Mouse (Mus musculus) neural tube, embryonic 12.5 days (tissue): Measurements from ENCODE around the gene Zfp146. TPM values are rescaled to one million over a fixed set of nuclear protein-coding genes. Genes with fewer than 3 reads are reported as not detected.

Experiments
- ATAC-seq: fragments of 200-750 bp; cut with Nextera tagmentation; 2 replicates; pipeline ENCODE4 v1.8.0; 2017; ENCODE audit warnings: low read depth, mild to moderate bottlenecking, moderate TSS enrichment, moderate library complexity; ENCODE audit not compliant: low FRiP score
- H3K27ac ChIP-seq: fragments of 300-500 bp; sonication (generic); 2 replicates; pipeline ENCODE4 v1.5.1; 2016
- H3K27me3 ChIP-seq: fragments of 300-500 bp; sonication (generic); replicated peaks from 2 replicates; pipeline ENCODE4 v1.6.1; 2016; ENCODE audit warnings: mild to moderate bottlenecking
- H3K36me3 ChIP-seq: fragments of 300-500 bp; sonication (generic); 2 replicates; pipeline ENCODE4 v1.6.1; 2016; ENCODE audit warnings: mild to moderate bottlenecking
- H3K4me1 ChIP-seq: fragments of 300-500 bp; sonication (generic); 2 replicates; pipeline ENCODE4 v1.6.1; 2016
- H3K4me2 ChIP-seq: fragments of 300-500 bp; sonication (generic); replicated peaks from 2 replicates; pipeline ENCODE4 v1.6.1; 2016; ENCODE audit warnings: mild to moderate bottlenecking
- H3K4me3 ChIP-seq: fragments of 300-500 bp; sonication (generic); 2 replicates; pipeline ENCODE4 v1.5.1; 2016
- H3K9ac ChIP-seq: fragments of 300-500 bp; sonication (generic); 2 replicates; pipeline ENCODE4 v1.6.1; 2016; ENCODE audit warnings: mild to moderate bottlenecking
- H3K9me3 ChIP-seq: fragments of 300-500 bp; sonication (generic); 2 replicates; pipeline ENCODE4 v1.6.1; 2016; ENCODE audit warnings: mild to moderate bottlenecking
- WGBS: fragments of 180-500 bp; shearing (Covaris S2); methylation state at CpG from one replicate; pipeline ENCODE4 v1.1.7; 2016; 5-methylcytosine and 5-hydroxymethylcytosine counted together
- polyA plus RNA-seq: library from polyadenylated mRNA; unstranded; fragments of >200 nt; fragmentation: Nextera tagmentation; extraction: Ambion mirVana; gene quantifications from 2 replicates; pipeline ENCODE4 v1.2.1, GENCODE M21; 2016

Zfp146 gene
- polyA plus RNA-seq, 1 experiment from 2014 or later: 14.6 TPM

GRCm38 (mm10) chr7:30199498-30200139 lies 30.1 kb upstream of the Zfp146 start:
- H3K27ac ChIP-seq: no peak overlapping the region
- peaks cover 11% of the 10 kb centered on the region for H3K4me1 ChIP-seq
- H3K4me3 ChIP-seq: no peak overlapping the region
- ATAC-seq: no peak
- no peaks in the 10 kb centered on the region for H3K27me3 ChIP-seq
- no peak overlapping the region for H3K9ac ChIP-seq
- WGBS: 78% methylated on average over 18 of the region's 18 CpGs
- H3K36me3 ChIP-seq: no peaks in the 10 kb centered on the region
- H3K4me2 ChIP-seq: no peak overlapping the region
- H3K9me3 ChIP-seq: no peaks in the 10 kb centered on the region

DNA sequence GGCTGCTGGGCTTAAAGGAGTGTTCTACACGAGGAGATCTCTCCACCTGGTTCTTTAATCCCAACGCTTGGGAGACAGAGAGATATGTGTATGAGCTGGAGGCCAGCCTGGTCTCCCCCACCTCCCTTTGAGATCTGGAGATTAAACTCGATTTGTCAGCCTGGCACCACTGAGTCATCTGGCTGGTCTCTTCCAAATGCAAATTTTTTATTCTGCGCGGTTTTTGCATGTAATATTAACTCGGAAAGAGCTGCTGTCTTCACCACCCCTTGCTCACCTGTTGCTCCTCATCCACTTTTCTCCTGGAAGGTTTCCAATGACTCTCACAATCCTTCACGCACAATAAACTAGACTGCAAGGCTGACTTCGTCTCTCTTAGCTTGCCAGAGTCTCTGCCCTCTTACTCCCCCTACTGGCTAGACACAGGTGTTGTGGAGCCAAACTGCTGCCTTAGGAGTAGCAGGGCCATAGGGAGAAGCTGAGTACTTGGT lies 29.0 kb upstream of the Zfp146 start, which contains the start of gene Capns1:
TSS of gene Capns1 (minus strand) at position 331 of the 491 bp plus-strand sequence.
- no peaks in the 10 kb centered on the region for H3K27me3 ChIP-seq
- peaks cover 12% of the 10 kb centered on the region for H3K4me1 ChIP-seq
- no peak within 1 kb of the TSS for H3K9ac ChIP-seq
- no peak within 1 kb of the TSS for H3K4me3 ChIP-seq
- ATAC-seq: no peak
- H3K36me3 ChIP-seq: no peaks in the 10 kb centered on the region
- H3K9me3 ChIP-seq: no peaks in the 10 kb centered on the region
- H3K27ac ChIP-seq: no peak within 1 kb of the TSS
- WGBS: 11% methylated on average over 8 of the region's 8 CpGs
- peak within 1 kb of the TSS; percentile 32; the same call in 1 of the 2 replicates for H3K4me2 ChIP-seq

DNA sequence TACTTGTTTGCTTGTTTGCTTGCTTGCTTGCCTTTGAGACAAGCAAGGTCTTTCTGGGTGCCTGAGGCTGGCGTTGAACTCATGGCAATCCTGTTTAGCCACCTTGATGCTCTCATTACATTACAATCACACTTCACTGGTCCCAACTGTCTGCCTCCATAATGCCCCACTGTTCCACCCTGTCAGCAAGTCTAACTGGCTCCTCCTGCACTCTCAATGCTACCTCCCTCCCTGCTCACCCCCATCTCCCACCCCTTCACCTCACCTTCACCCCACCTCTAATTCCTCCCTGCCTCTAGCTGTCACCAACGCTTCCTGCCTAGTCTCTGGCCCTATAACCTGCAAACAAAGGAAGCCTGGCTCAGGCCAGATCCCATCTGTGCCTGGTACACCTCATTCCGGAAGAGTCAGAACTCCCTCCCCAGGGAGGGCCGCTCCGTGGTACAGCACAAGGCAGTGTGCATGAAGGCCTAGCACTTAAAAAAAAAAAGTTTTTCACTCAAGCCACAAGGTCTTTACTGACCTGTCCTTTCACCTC lies 28.1 kb upstream of the Zfp146 start:
- no peaks in the 10 kb centered on the region for H3K27me3 ChIP-seq
- H3K36me3 ChIP-seq: no peaks in the 10 kb centered on the region
- no peak overlapping the region for H3K4me3 ChIP-seq
- peaks cover 21% of the 10 kb centered on the region for H3K4me1 ChIP-seq
- no peak overlapping the region for H3K4me2 ChIP-seq
- H3K27ac ChIP-seq: no peak overlapping the region
- 72% methylated on average over 5 of the region's 5 CpGs for WGBS
- no peak overlapping the region for H3K9ac ChIP-seq
- no peak for ATAC-seq
- no peaks in the 10 kb centered on the region for H3K9me3 ChIP-seq

- H3K27me3 ChIP-seq: no peaks in the 10 kb centered on the region
- H3K9ac ChIP-seq: no peak overlapping the region
- H3K4me2 ChIP-seq: no peak overlapping the region
- H3K27ac ChIP-seq: no peak overlapping the region
- H3K9me3 ChIP-seq: no peaks in the 10 kb centered on the region
- H3K4me3 ChIP-seq: no peak overlapping the region
- no peak for ATAC-seq
- WGBS: 85% methylated on average over 6 of the region's 6 CpGs
- peaks cover 23% of the 10 kb centered on the region for H3K4me1 ChIP-seq
- peaks cover 11% of the 10 kb centered on the region for H3K36me3 ChIP-seq
Observed at GRCm38 (mm10) chr7:30196171-30196570, 26.6 kb upstream of the Zfp146 start.

DNA sequence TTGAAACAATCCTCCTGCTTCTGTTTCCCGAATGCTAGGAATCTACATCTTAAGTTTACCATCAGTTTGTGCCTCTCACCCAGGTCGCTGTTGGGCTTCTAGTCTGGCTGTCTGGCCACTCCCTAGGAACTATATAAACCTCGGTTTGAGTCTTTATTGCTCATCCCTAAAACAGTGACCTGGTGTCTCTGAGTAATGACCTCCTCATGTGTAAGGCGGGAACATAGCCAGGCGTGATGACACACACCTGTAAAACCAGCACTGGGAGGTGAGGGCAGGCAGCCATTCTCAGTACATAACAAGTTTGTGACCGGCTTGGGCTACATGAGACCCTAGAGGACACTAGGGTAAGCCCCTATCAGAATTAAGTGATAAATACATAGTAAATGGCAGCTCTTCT lies 25.9 kb upstream of the Zfp146 start:
- ATAC-seq: no peak
- WGBS: 65% methylated on average over 6 of the region's 6 CpGs
- Histone ChIP-seq H3K4me3 (no peak overlapping the region), H3K27ac (no peak overlapping the region), H3K9me3 (no peaks in the 10 kb centered on the region), H3K4me2 (peak overlapping the region; percentile 88), H3K27me3 (no peaks in the 10 kb centered on the region), H3K36me3 (peaks cover 18% of the 10 kb centered on the region), H3K4me1 (peaks cover 23% of the 10 kb centered on the region), H3K9ac (no peak overlapping the region)

DNA sequence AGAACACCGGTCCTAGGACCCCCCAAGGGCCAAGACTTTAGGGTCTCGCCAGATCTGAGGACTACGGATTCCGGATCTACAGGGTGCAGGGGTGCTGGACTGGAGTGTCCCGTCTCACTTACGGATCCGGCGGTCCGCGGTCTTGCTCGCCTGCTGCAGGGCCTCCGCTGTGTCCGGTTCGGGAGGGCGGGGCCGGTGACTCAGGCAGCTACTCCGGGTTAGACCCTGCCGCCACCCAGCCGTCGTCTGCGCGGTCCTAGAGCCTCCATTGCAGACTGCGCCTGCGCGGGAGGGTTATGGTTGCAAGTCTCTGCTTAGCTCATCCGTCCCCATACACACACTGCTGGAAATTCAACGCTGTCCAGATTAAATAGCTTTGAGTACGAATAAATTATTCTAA lies 25.3 kb upstream of the Zfp146 start:
- Histone ChIP-seq H3K4me2 (peak overlapping the region; percentile 88), H3K27me3 (no peaks in the 10 kb centered on the region), H3K9ac (peak overlapping the region; percentile 72), H3K27ac (no peak overlapping the region), H3K4me1 (peaks cover 23% of the 10 kb centered on the region), H3K4me3 (peak overlapping the region; percentile 73), H3K9me3 (no peaks in the 10 kb centered on the region), H3K36me3 (peaks cover 24% of the 10 kb centered on the region)
- ATAC-seq: peak; percentile 87
- WGBS: 1% methylated on average over 28 of the region's 28 CpGs

DNA sequence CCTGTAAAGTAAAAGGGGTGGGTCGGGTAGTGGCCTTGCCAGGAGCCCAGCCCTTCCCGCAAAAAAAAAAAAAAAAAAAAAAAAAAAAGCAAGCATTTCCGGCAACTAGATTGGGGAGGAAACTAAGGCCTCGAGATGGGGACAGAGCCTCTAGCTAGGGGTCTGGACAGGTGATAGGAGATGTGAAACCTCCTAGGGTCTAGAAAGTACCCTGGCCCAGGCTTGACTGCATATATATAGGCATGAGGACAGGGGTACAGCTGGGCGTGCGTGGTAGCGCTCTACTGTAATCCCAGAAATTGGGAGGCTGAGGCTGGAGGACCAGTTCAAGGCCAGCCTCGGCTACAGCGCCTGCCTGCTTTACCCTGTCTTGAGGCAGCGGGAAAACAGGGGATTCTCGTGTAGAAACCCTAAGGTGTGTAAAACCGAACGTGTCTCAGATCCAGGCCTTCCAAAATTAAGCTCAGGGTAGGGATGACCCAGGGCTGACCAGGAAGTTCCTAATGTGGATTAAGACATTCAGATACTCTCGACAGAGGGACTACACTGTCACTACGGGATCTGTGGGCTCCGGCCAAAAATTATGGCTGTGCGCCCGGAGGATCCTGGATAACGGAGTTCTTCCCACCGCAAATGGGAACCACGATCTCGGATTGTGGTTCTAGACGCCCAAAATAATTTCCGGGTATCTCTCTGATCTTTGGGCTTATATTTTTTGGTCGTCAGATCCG lies 24.7 kb upstream of the Zfp146 start:
- Histone ChIP-seq H3K4me2 (peak overlapping the region; percentile 88), H3K27ac (no peak overlapping the region), H3K9ac (peak overlapping the region; percentile 72), H3K9me3 (no peaks in the 10 kb centered on the region), H3K36me3 (peaks cover 25% of the 10 kb centered on the region), H3K4me3 (peak overlapping the region; percentile 73), H3K4me1 (peaks cover 23% of the 10 kb centered on the region), H3K27me3 (no peaks in the 10 kb centered on the region)
- ATAC-seq: peak; percentile 36; the same call in 1 of the 2 replicates
- 1% methylated on average over 26 of the region's 26 CpGs for WGBS

DNA sequence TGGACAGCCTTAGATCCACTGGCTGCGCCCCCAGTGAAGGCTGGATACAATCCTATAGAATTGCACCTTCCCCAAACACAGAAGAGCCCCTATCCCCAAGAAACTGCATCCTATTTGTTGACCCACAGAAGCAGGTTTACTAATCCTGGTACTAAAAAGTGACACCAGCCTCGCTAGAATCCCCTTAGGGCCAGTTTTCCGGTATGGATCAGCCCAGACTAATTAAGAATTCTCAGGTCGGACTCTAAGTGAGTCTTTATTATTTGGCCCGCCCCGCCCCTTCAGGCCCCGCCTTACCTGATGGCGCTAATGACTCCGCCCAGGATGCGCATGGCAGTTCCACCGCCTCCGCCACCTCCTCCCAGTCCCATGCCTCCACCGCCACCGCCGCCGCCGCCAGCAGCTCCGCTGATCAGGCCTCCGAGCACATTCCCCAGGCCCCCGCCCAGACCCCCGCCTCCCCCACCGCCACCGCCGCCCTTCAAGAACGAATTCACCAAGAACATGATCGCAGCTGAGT lies 24.1 kb upstream of the Zfp146 start:
- H3K36me3 ChIP-seq: peaks cover 31% of the 10 kb centered on the region
- H3K27ac ChIP-seq: no peak overlapping the region
- H3K9me3 ChIP-seq: no peaks in the 10 kb centered on the region
- ATAC-seq: peak; percentile 41; the same call in 1 of the 2 replicates
- H3K4me1 ChIP-seq: peaks cover 23% of the 10 kb centered on the region
- under 1% methylated on average over 26 of the region's 26 CpGs for WGBS
- no peaks in the 10 kb centered on the region for H3K27me3 ChIP-seq
- peak overlapping the region; percentile 88 for H3K4me2 ChIP-seq
- H3K4me3 ChIP-seq: peak overlapping the region; percentile 73
- peak overlapping the region; percentile 72 for H3K9ac ChIP-seq

DNA sequence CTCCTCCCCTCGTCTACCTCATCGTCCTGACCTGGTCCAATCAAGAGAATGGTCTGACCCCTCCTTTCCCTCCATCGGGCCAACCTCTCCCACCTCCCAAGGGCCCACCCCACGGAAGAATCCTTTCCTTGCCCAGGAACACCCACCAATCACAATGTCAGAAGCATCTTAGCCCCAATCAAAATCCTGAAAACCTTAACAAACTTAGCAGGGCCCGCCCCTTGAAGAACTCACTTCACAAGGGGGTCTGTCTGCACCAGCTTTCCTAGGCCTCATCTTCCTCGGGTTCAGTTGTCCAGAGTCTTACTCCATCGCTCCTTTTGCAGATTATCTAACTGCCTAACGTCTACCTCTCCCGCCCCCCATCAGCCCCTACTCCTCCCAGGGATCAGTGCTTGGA lies 23.5 kb upstream of the Zfp146 start:
- peak overlapping the region; percentile 72 for H3K9ac ChIP-seq
- H3K9me3 ChIP-seq: no peaks in the 10 kb centered on the region
- peak overlapping the region; percentile 73 for H3K4me3 ChIP-seq
- peaks cover 23% of the 10 kb centered on the region for H3K4me1 ChIP-seq
- ATAC-seq: no peak
- peak overlapping the region; percentile 88 for H3K4me2 ChIP-seq
- no peak overlapping the region for H3K27ac ChIP-seq
- 13% methylated on average over 9 of the region's 9 CpGs for WGBS
- peaks cover 38% of the 10 kb centered on the region for H3K36me3 ChIP-seq
- no peaks in the 10 kb centered on the region for H3K27me3 ChIP-seq

DNA sequence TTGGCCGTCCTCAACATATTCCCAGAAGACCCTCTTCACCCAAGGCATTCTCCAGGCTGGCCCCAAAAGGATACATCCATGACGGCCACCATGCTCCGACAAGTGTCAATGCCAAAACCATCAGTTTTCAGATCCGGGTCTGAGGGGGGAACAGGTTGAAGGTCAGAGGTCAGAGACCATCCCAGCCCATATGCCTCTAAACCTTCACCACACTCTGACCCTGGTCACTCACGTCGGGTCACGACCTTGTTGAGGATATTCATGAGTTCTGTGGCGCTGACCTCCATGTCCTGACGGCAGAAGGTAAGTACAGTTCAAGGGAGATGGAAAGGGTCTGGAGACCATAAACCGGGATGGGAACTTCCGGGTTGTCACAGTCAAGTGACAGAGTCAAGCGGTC lies 22.5 kb upstream of the Zfp146 start:
- H3K4me1 ChIP-seq: peaks cover 18% of the 10 kb centered on the region
- H3K27me3 ChIP-seq: no peaks in the 10 kb centered on the region
- H3K4me2 ChIP-seq: no peak overlapping the region
- H3K36me3 ChIP-seq: peaks cover 47% of the 10 kb centered on the region
- no peak overlapping the region for H3K9ac ChIP-seq
- no peak for ATAC-seq
- H3K9me3 ChIP-seq: no peaks in the 10 kb centered on the region
- H3K27ac ChIP-seq: no peak overlapping the region
- 91% methylated on average over 12 of the region's 12 CpGs for WGBS
- no peak overlapping the region for H3K4me3 ChIP-seq

GRCm38 (mm10) chr7:30189116-30189491 lies 19.6 kb upstream of the Zfp146 start:
- H3K9ac ChIP-seq: no peak overlapping the region
- H3K4me3 ChIP-seq: no peak overlapping the region
- no peak overlapping the region for H3K27ac ChIP-seq
- no peak overlapping the region for H3K4me2 ChIP-seq
- no peak for ATAC-seq
- H3K4me1 ChIP-seq: peaks cover 14% of the 10 kb centered on the region
- peaks cover 69% of the 10 kb centered on the region for H3K36me3 ChIP-seq
- no peaks in the 10 kb centered on the region for H3K9me3 ChIP-seq
- 86% methylated on average over 4 of the region's 4 CpGs for WGBS
- H3K27me3 ChIP-seq: no peaks in the 10 kb centered on the region
